Mouse (Mus musculus) lung, postnatal 0 days (tissue): ENCODE results near the gene Osbp2.
A peak's percentile ranks its signal among the peaks of the same experiment; 100 is the strongest.

Experiments
- CTCF ChIP-seq: IDR thresholded peaks from 2 replicates; pipeline ENCODE4 v1.5.1; 2016; ENCODE audit warnings: antibody characterized with exemption, mild to moderate bottlenecking
- EP300 ChIP-seq: IDR thresholded peaks from 2 replicates; pipeline ENCODE4 v1.6.1; 2016; ENCODE audit warnings: antibody characterized with exemption, mild to moderate bottlenecking, control low read depth

DNA sequence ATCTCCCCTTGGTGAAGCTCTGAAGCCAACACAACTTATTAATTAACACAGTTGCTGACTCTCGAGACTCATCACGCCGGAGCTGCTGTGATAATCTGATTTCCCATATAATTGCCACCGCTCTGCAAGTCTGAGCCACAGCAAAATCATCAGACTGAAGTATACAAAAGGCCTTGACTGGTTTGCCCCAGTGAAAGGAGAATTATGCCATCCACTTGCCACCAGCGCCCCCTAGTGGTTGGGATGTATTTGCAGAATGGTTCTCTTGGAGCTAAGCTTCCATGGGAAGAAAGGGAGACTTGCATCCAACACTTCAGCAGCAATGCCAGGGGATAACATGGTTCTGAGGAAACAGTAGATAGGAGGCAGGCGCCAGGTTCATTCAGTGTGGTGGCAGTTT lies 77.1 kb downstream of the Osbp2 start:
- no peak for TF ChIP-seq EP300
- TF ChIP-seq CTCF = peak; percentile 98
